Mouse (Mus musculus): ENCODE measurements around the gene Ggt6. TPM values are rescaled to one million over a fixed set of nuclear protein-coding genes. Genes with fewer than 3 reads are reported as not detected.

The Ggt6 gene
- polyA plus RNA-seq, 1 experiment from 2014 or later, result 0.79 TPM

GRCm38 (mm10) chr11:72487171-72487570 lies 51.8 kb downstream of the Ggt6 start:
- no peak for TF ChIP-seq CTCF (IDR thresholded peaks at IDR 0.05; ENCODE audit: low read depth)
- TF ChIP-seq EP300 (IDR thresholded peaks at IDR 0.05; ENCODE audit: low read depth), result no peak
- Histone ChIP-seq H3K4me3 (ENCODE audit: low read depth, low read length) (no peak overlapping the region), H3K4me2 (ENCODE audit: low read depth, low read length) (peak overlapping the region; percentile 93; the same call in 1 of the 2 replicates), H3K27me3 (ENCODE audit: insufficient read depth, low read length) (peaks cover 21% of the 10 kb centered on the region), H3K36me3 (replicated peaks; ENCODE audit: insufficient read depth, low read length) (no peaks in the 10 kb centered on the region), H3K27ac (ENCODE audit: low read depth) (no peak overlapping the region; the same call in 1 of the 2 replicates), H3K9ac (replicated peaks) (no peak overlapping the region), H3K4me1 (ENCODE audit: insufficient read depth) (peaks cover 34% of the 10 kb centered on the region), H3K9me3 (ENCODE audit: low read length) (no peaks in the 10 kb centered on the region)
- WGBS (ENCODE audit: insufficient replicate concordance), result 35% methylated on average over 5 of the region's 5 CpGs
- ATAC-seq (no peak), DNase-seq (no peak)

GRCm38 (mm10) chr11:72487739-72488138 lies 52.4 kb downstream of the Ggt6 start:
- Histone ChIP-seq H3K27me3 (ENCODE audit: insufficient read depth, low read length) (peaks cover 21% of the 10 kb centered on the region), H3K36me3 (replicated peaks; ENCODE audit: insufficient read depth, low read length) (no peaks in the 10 kb centered on the region), H3K4me3 (ENCODE audit: low read depth, low read length) (no peak overlapping the region), H3K4me2 (ENCODE audit: low read depth, low read length) (peak overlapping the region; percentile 93; the same call in 1 of the 2 replicates), H3K9me3 (ENCODE audit: low read length) (no peaks in the 10 kb centered on the region), H3K27ac (ENCODE audit: low read depth) (no peak overlapping the region), H3K9ac (replicated peaks) (no peak overlapping the region), H3K4me1 (ENCODE audit: insufficient read depth) (peaks cover 30% of the 10 kb centered on the region)
- WGBS (ENCODE audit: insufficient replicate concordance), result 61% methylated on average over 2 of the region's 2 CpGs
- TF ChIP-seq CTCF (IDR thresholded peaks at IDR 0.05; ENCODE audit: low read depth), result no peak
- no peak for TF ChIP-seq EP300 (IDR thresholded peaks at IDR 0.05; ENCODE audit: low read depth)
- ATAC-seq (no peak), DNase-seq (no peak)

Small RNA genes lying within 50 kb of the gene (microRNA-seq; reads per million reads assigned to microRNA genes)
- not detected for gene Mir6338

Other genes starting within 250 kb of the Ggt6 start
- not detected in 2 replicates for gene Gm43951, start 228.7 kb upstream of the Ggt6 start, polyA plus RNA-seq (2015; fragmentation: Nextera tagmentation; extraction: Ambion mirVana)
- 1.7 and 1.8 TPM in 2 replicates for gene 4933427D14Rik, start 228.1 kb upstream of the Ggt6 start, polyA plus RNA-seq (2015; fragmentation: Nextera tagmentation; extraction: Ambion mirVana)
- gene Txndc17, start 228.0 kb upstream of the Ggt6 start, polyA plus RNA-seq (2015; fragmentation: Nextera tagmentation; extraction: Ambion mirVana), result 71.3 and 76.8 TPM in 2 replicates
- gene Med31, start 219.9 kb upstream of the Ggt6 start, polyA plus RNA-seq (2015; fragmentation: Nextera tagmentation; extraction: Ambion mirVana), result 12.2 and 12.5 TPM in 2 replicates
- gene Slc13a5, start 168.3 kb upstream of the Ggt6 start, polyA plus RNA-seq (2015; fragmentation: Nextera tagmentation; extraction: Ambion mirVana), result not detected in 2 replicates
- 11.7 and 13.1 TPM in 2 replicates for gene Xaf1, start 133.9 kb upstream of the Ggt6 start, polyA plus RNA-seq (2015; fragmentation: Nextera tagmentation; extraction: Ambion mirVana)
- gene Fbxo39, start 121.1 kb upstream of the Ggt6 start, polyA plus RNA-seq (2015; fragmentation: Nextera tagmentation; extraction: Ambion mirVana), result not detected in 2 replicates
- 0.07 TPM in 1 of 2 replicates, not detected in the other for gene Tekt1, start 73.1 kb upstream of the Ggt6 start, polyA plus RNA-seq (2015; fragmentation: Nextera tagmentation; extraction: Ambion mirVana)
- 3.5 and 4.0 TPM in 2 replicates for gene Smtnl2, start 23.8 kb upstream of the Ggt6 start, polyA plus RNA-seq (2015; fragmentation: Nextera tagmentation; extraction: Ambion mirVana)
- gene Mybbp1a, start 5.8 kb downstream of the Ggt6 start, polyA plus RNA-seq (2015; fragmentation: Nextera tagmentation; extraction: Ambion mirVana), result 40.2 and 44.5 TPM in 2 replicates
- 4.1 and 4.9 TPM in 2 replicates for gene Spns2, start 54.4 kb downstream of the Ggt6 start, polyA plus RNA-seq (2015; fragmentation: Nextera tagmentation; extraction: Ambion mirVana)
- gene Spns3, start 115.0 kb downstream of the Ggt6 start, polyA plus RNA-seq (2015; fragmentation: Nextera tagmentation; extraction: Ambion mirVana), result 1.8 and 1.9 TPM in 2 replicates
- gene Ube2g1, start 171.8 kb downstream of the Ggt6 start, polyA plus RNA-seq (2015; fragmentation: Nextera tagmentation; extraction: Ambion mirVana), result 28.1 and 28.6 TPM in 2 replicates

All from liver, postnatal 0 days (tissue).